Mouse (Mus musculus): ENCODE measurements around the gene Cryz. TPM values are rescaled to one million over a fixed set of nuclear protein-coding genes. Genes with fewer than 3 reads are reported as not detected.

Cryz gene
- polyA plus RNA-seq (2012; ENCODE audit: insufficient read depth, insufficient read length, missing spikeins): 29.8 and 30.8 TPM in 2 replicates

GRCm38 (mm10) chr3:154596488-154596933, at the start of gene Cryz:
Gene Cryz, plus strand, starts transcription at chr3:154596711.
- Histone ChIP-seq H3K4me1 (ENCODE audit: control insufficient read depth, insufficient read depth, insufficient read length, low read length) (peaks cover 3% of the 10 kb centered on the region; the same call in 1 of the 2 replicates), H3K27ac (replicated peaks; ENCODE audit: low read depth, low read length) (peak within 1 kb of the TSS; percentile 89), H3K4me3 (ENCODE audit: insufficient read depth, low read depth, low read length) (peak within 1 kb of the TSS; percentile 94)

GRCm38 (mm10) chr3:154547549-154548426, 48.7 kb upstream of the Cryz start:
- no peak overlapping the region for H3K27ac ChIP-seq (replicated peaks; ENCODE audit: low read depth, low read length)
- peaks cover 4% of the 10 kb centered on the region; the same call in 1 of the 2 replicates for H3K4me1 ChIP-seq (ENCODE audit: control insufficient read depth, insufficient read depth, insufficient read length, low read length)
- H3K4me3 ChIP-seq (ENCODE audit: insufficient read depth, low read depth, low read length): no peak overlapping the region

- H3K4me1 ChIP-seq (ENCODE audit: control insufficient read depth, insufficient read depth, insufficient read length, low read length): peaks cover 4% of the 10 kb centered on the region; the same call in 1 of the 2 replicates
- no peak overlapping the region for H3K4me3 ChIP-seq (ENCODE audit: insufficient read depth, low read depth, low read length)
- no peak overlapping the region for H3K27ac ChIP-seq (replicated peaks; ENCODE audit: low read depth, low read length)
Measured at GRCm38 (mm10) chr3:154548868-154549301, 47.6 kb upstream of the Cryz start.

DNA sequence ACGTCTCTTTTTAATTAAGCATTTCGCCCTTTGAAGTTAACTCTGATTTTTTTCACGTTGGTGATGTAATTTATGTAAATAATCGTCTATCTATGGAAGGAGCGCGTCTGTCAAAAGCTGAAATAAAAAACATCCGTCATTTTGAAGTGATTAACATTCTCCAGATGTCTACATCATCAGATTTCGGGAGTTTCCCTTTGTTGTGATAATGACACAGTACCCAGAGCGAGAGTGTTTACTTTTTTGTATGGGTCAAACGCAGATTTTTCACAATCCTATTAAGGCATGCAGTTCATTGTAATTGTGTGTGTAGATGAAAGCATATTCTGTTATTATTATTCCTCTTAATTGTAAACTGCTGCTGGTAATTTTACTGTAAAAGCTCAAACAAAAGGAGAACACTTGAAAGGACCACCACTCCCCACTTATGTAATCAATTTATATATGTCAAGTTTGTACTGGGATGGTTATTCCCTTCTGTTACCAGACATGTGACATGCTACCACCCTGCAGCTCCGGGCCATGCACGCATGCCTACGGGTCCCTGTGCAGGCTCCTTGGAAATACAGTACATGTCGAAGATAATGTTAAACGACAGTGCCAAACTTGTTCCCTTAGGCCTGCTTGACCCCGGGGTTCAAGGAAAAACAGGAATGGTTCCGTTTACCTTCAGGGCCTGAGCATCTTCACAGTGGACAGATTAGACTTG, 46.0 kb upstream of the Cryz start:
- H3K4me3 ChIP-seq (ENCODE audit: insufficient read depth, low read depth, low read length): no peak overlapping the region
- no peak overlapping the region for H3K27ac ChIP-seq (replicated peaks; ENCODE audit: low read depth, low read length)
- peaks cover 4% of the 10 kb centered on the region; the same call in 1 of the 2 replicates for H3K4me1 ChIP-seq (ENCODE audit: control insufficient read depth, insufficient read depth, insufficient read length, low read length)

DNA sequence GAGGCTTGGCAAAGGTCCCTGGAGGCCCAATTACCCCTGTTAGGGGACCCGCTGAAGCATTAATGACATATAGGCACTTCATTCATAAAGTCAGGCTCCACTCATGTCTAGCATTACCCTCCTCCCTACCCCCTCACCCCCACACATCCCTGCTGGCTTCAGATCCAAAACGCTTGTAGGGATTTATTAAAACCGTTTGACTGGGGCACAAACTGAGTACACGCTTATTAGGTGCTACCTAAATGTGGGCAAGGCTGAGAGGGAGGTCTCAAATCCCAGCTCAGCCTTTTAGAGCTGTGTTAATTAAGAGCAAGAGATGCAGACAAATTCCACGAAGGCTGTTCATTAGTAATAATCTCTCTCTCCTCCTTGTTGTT, 45.5 kb upstream of the Cryz start:
- H3K27ac ChIP-seq (replicated peaks; ENCODE audit: low read depth, low read length): no peak overlapping the region
- no peak overlapping the region for H3K4me3 ChIP-seq (ENCODE audit: insufficient read depth, low read depth, low read length)
- H3K4me1 ChIP-seq (ENCODE audit: control insufficient read depth, insufficient read depth, insufficient read length, low read length): peaks cover 4% of the 10 kb centered on the region; the same call in 1 of the 2 replicates

GRCm38 (mm10) chr3:154562192-154562591, 34.3 kb upstream of the Cryz start:
- no peak overlapping the region for H3K4me3 ChIP-seq (ENCODE audit: insufficient read depth, low read depth, low read length)
- H3K4me1 ChIP-seq (ENCODE audit: control insufficient read depth, insufficient read depth, insufficient read length, low read length): no peaks in the 10 kb centered on the region
- no peak overlapping the region for H3K27ac ChIP-seq (replicated peaks; ENCODE audit: low read depth, low read length)

DNA sequence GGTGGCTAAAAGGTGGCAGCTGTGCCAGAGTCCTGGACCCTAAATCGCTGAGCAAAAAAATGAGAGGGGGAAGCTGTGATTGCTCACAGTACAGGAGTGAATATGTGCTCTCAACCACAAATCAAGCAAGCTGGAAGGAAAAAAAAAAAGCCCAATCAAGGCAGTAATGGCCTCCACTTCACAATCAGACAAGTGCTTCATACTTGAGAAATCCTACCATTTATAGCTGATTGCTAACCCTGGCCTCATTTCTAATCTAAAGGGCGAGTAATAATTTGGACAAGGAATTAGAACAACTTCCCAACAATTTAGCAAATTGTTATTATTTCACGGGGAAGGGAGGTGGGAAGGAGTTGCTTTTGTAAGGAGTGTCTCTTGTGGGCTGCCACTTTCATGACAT, 31.1 kb upstream of the Cryz start:
- Histone ChIP-seq H3K4me1 (ENCODE audit: control insufficient read depth, insufficient read depth, insufficient read length, low read length) (no peaks in the 10 kb centered on the region), H3K27ac (replicated peaks; ENCODE audit: low read depth, low read length) (no peak overlapping the region), H3K4me3 (ENCODE audit: insufficient read depth, low read depth, low read length) (no peak overlapping the region)

DNA sequence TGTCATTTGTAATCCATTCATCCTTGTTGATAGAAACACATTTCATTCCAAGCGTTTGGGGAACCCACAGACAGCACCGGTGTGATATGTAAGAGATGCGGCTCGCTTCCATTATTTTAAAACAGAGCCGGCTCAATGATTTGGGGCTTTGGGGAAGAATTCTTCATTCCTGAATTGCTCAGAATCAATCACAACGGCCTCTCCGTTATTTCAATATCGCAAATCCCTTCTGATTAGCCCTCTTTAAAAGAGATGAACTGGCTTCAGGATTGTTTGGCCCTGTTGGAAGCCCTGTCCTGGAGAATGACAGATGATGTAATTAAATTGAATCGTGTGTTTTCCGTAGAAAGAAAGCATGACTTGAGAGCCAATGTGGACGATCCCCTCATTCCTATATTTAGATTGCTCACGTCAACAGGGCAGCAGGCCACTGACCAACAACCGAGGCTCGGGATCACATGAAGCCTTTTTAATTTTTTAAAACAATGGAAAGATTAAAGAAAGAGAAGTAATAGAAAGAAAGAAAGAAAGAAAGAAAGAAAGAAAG, 26.4 kb upstream of the Cryz start:
- H3K4me3 ChIP-seq (ENCODE audit: insufficient read depth, low read depth, low read length): no peak overlapping the region
- no peak overlapping the region for H3K27ac ChIP-seq (replicated peaks; ENCODE audit: low read depth, low read length)
- H3K4me1 ChIP-seq (ENCODE audit: control insufficient read depth, insufficient read depth, insufficient read length, low read length): no peaks in the 10 kb centered on the region

DNA sequence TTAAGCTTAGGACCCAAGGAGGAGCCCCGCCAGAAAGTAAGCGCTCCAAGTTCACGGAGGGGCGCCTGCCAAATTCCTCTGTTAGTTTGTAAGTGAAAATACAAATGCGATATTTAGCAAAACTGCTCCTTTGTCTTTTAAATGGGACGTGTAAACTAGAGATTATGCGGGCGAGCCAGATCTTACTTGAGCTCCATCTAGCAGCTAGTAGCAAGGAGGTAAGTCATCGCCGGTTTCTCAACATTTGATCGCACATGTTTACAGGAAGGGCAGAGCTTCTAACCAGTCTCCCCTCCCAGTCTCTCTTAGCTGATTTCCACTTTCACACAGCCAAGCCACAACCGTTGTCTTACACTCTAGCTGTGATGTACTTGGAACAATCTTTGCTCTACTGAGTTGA, 25.7 kb upstream of the Cryz start:
- Histone ChIP-seq H3K4me3 (ENCODE audit: insufficient read depth, low read depth, low read length) (peak overlapping the region; percentile 13), H3K27ac (replicated peaks; ENCODE audit: low read depth, low read length) (peak overlapping the region; percentile 10), H3K4me1 (ENCODE audit: control insufficient read depth, insufficient read depth, insufficient read length, low read length) (no peaks in the 10 kb centered on the region)

- H3K4me1 ChIP-seq (ENCODE audit: control insufficient read depth, insufficient read depth, insufficient read length, low read length): no peaks in the 10 kb centered on the region
- H3K4me3 ChIP-seq (ENCODE audit: insufficient read depth, low read depth, low read length): no peak overlapping the region
- H3K27ac ChIP-seq (replicated peaks; ENCODE audit: low read depth, low read length): no peak overlapping the region
Measured at GRCm38 (mm10) chr3:154572341-154572972, 24.1 kb upstream of the Cryz start.

- no peaks in the 10 kb centered on the region for H3K4me1 ChIP-seq (ENCODE audit: control insufficient read depth, insufficient read depth, insufficient read length, low read length)
- H3K4me3 ChIP-seq (ENCODE audit: insufficient read depth, low read depth, low read length): no peak overlapping the region
- no peak overlapping the region for H3K27ac ChIP-seq (replicated peaks; ENCODE audit: low read depth, low read length)
Measured at GRCm38 (mm10) chr3:154573666-154574065, 22.8 kb upstream of the Cryz start.

GRCm38 (mm10) chr3:154577895-154578294, 18.6 kb upstream of the Cryz start:
- no peaks in the 10 kb centered on the region for H3K4me1 ChIP-seq (ENCODE audit: control insufficient read depth, insufficient read depth, insufficient read length, low read length)
- no peak overlapping the region for H3K4me3 ChIP-seq (ENCODE audit: insufficient read depth, low read depth, low read length)

DNA sequence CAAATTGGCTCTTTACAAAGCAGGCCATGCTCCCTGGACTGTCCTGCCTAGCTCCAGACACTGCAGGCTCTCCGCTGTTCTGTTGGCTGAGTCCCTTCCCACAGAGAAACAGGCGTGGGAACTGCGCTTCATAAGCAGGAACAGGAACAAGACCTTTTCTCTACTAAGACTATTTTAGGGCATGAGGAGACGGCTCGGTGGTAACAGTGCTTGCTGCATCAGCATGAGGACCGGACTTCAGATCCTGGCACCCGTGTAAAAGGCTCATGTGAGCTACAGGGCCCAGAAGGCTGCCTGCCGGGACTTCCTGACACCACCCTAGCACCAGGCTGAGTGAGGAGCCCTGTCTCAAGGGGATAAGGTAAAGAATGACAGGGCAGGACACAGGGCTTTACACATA, 12.2 kb upstream of the Cryz start:
- Histone ChIP-seq H3K4me1 (ENCODE audit: control insufficient read depth, insufficient read depth, insufficient read length, low read length) (no peaks in the 10 kb centered on the region), H3K27ac (replicated peaks; ENCODE audit: low read depth, low read length) (no peak overlapping the region), H3K4me3 (ENCODE audit: insufficient read depth, low read depth, low read length) (no peak overlapping the region)

More at GRCm38 (mm10) chr3:154577895-154578294, 18.6 kb upstream of the Cryz start:
- no peak overlapping the region for H3K27ac ChIP-seq (replicated peaks; ENCODE audit: low read depth, low read length)

GRCm38 (mm10) chr3:154590971-154591370, 5.5 kb upstream of the Cryz start:
- no peak overlapping the region for H3K27ac ChIP-seq (replicated peaks; ENCODE audit: low read depth, low read length)
- no peaks in the 10 kb centered on the region for H3K4me1 ChIP-seq (ENCODE audit: control insufficient read depth, insufficient read depth, insufficient read length, low read length)
- H3K4me3 ChIP-seq (ENCODE audit: insufficient read depth, low read depth, low read length): no peak overlapping the region

DNA sequence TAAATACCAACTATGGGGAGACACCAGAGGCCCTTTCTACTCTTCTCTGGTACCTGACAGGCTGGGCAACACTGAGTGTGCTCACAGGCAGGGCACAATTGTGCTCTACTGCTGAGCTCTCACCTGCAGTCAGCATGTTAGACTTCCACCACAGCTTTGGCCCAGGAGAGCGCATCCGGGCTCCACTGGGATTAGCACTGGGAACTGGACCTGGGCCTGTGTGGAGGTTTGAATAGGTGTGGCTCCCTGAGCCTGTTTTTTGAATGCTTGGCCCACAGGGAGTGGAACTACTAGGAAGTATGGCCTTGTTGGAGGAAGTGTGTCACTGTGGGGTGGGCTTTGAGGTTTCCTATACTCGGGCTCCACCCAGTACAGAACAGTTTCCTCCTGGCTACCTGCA, 4.9 kb upstream of the Cryz start:
- Histone ChIP-seq H3K27ac (replicated peaks; ENCODE audit: low read depth, low read length) (no peak overlapping the region), H3K4me1 (ENCODE audit: control insufficient read depth, insufficient read depth, insufficient read length, low read length) (no peaks in the 10 kb centered on the region), H3K4me3 (ENCODE audit: insufficient read depth, low read depth, low read length) (no peak overlapping the region)

Measured in brown adipose tissue, adult 24 weeks (tissue).